Mouse (Mus musculus) E14TG2a.4 (cell line): Measurements from ENCODE around the gene Jun.

Experiments used
- CTCF ChIP-seq: conservative IDR thresholded peaks from 2 replicates; pipeline ENCODE4 v1.5.1; 2014; ENCODE audit warnings: low read length
- POU5F1 ChIP-seq: IDR thresholded peaks from 2 replicates; pipeline ENCODE4 v1.6.1; 2014; ENCODE audit warnings: low read length, borderline replicate concordance

- TF ChIP-seq CTCF: no peak
- no peak for TF ChIP-seq POU5F1
Measured at GRCm38 (mm10) chr4:95038024-95038423, 14.0 kb downstream of the Jun start.
